Mouse (Mus musculus) midbrain, postnatal 0 days (tissue): ENCODE data around the gene Acd. TPM values are rescaled to one million over a fixed set of nuclear protein-coding genes. Genes with fewer than 3 reads are reported as not detected.

ENCODE experiments used
- ATAC-seq: fragments of 200-750 bp; cut with Nextera tagmentation; 2 replicates; pipeline ENCODE4 v1.8.0; 2017; ENCODE audit warnings: moderate number of reproducible peaks, mild to moderate bottlenecking, moderate TSS enrichment, moderate library complexity; ENCODE audit not compliant: low FRiP score
- DNase-seq: peaks from one replicate; pipeline ENCODE4 v3.0.0-alpha.2; 2015; ENCODE audit warnings: low spot score
- H3K27ac ChIP-seq: fragments of 300-500 bp; sonication (generic); 2 replicates; pipeline ENCODE4 v1.5.1; 2014; ENCODE audit warnings: low read depth, mild to moderate bottlenecking, low read length, mixed read lengths
- H3K27me3 ChIP-seq: fragments of 300-500 bp; sonication (generic); 2 replicates; pipeline ENCODE4 v1.6.1; 2014; ENCODE audit warnings: low read length, control low read depth, mixed read lengths; ENCODE audit not compliant: insufficient read depth
- H3K36me3 ChIP-seq: fragments of 300-500 bp; sonication (generic); 2 replicates; pipeline ENCODE4 v1.6.1; 2014; ENCODE audit warnings: low read length, control low read depth, mixed read lengths; ENCODE audit not compliant: insufficient read depth
- H3K4me1 ChIP-seq: fragments of 300-500 bp; sonication (generic); 2 replicates; pipeline ENCODE4 v1.6.1; 2014; ENCODE audit warnings: mild to moderate bottlenecking, control low read depth, antibody characterized with exemption, low read length, mixed read lengths; ENCODE audit not compliant: insufficient read depth
- H3K4me2 ChIP-seq: fragments of 300-500 bp; sonication (generic); 2 replicates; pipeline ENCODE4 v1.6.1; 2014; ENCODE audit warnings: low read depth, mild to moderate bottlenecking, low read length, mixed read lengths; ENCODE audit not compliant: poor library complexity, severe bottlenecking
- H3K4me3 ChIP-seq: fragments of 300-500 bp; sonication (generic); 2 replicates; pipeline ENCODE4 v1.5.1; 2014; ENCODE audit warnings: low read depth, mild to moderate bottlenecking, low read length, moderate library complexity
- H3K9ac ChIP-seq: fragments of 300-500 bp; sonication (generic); replicated peaks from 2 replicates; pipeline ENCODE4 v1.6.1; 2014; ENCODE audit warnings: mild to moderate bottlenecking, low read length, moderate library complexity, mixed read lengths; ENCODE audit not compliant: poor library complexity, severe bottlenecking
- H3K9me3 ChIP-seq: fragments of 300-500 bp; sonication (generic); 2 replicates; pipeline ENCODE4 v1.6.1; 2016; ENCODE audit warnings: low read length, control low read depth
- CTCF ChIP-seq: IDR thresholded peaks from 2 replicates; pipeline ENCODE4 v1.5.1; 2016; ENCODE audit warnings: antibody characterized with exemption, mild to moderate bottlenecking
- WGBS: fragments of 180-500 bp; shearing (Covaris S2); extraction: QIAGEN DNeasy Blood & Tissue Kit; methylation state at CpG from one replicate; pipeline ENCODE4 v1.1.7; 2014; 5-methylcytosine and 5-hydroxymethylcytosine counted together
- polyA plus RNA-seq: library from polyadenylated mRNA; unstranded; fragments of >200 nt; fragmentation: Nextera tagmentation; extraction: Ambion mirVana; gene quantifications from 2 replicates; pipeline ENCODE4 v1.2.1, GENCODE M21; 2015
- total RNA-seq: library from RNA; depleted of rRNA; stranded (reverse); fragments of >200 nt; gene quantifications from 2 replicates; pipeline ENCODE4 v1.2.3, GENCODE M21; 2014

Acd gene
- total and polyA plus RNA-seq, 2 experiments from 2014 or later = 32.0 to 84.7 TPM

- no peak for TF ChIP-seq CTCF
- DNase-seq (peak; percentile 79), ATAC-seq (peak; percentile 71)
- WGBS = 1% methylated on average over 17 of the region's 30 CpGs
- Histone ChIP-seq H3K4me1 (peaks cover 7% of the 10 kb centered on the region), H3K4me3 (peak overlapping the region; percentile 71), H3K36me3 (peaks cover 21% of the 10 kb centered on the region), H3K4me2 (peak overlapping the region; percentile 81), H3K9ac (peak overlapping the region; percentile 94), H3K27me3 (no peaks in the 10 kb centered on the region), H3K9me3 (no peaks in the 10 kb centered on the region), H3K27ac (peak overlapping the region; percentile 91)
Measured at GRCm38 (mm10) chr8:105693648-105694047, 7.3 kb downstream of the Acd start.

GRCm38 (mm10) chr8:105692449-105693182 lies 8.3 kb downstream of the Acd start:
- DNase-seq = no peak
- Histone ChIP-seq H3K36me3 (peaks cover 12% of the 10 kb centered on the region), H3K27ac (no peak overlapping the region), H3K9me3 (no peaks in the 10 kb centered on the region), H3K9ac (no peak overlapping the region), H3K27me3 (no peaks in the 10 kb centered on the region), H3K4me2 (no peak overlapping the region), H3K4me3 (no peak overlapping the region), H3K4me1 (peaks cover 7% of the 10 kb centered on the region)
- no peak for TF ChIP-seq CTCF
- no peak for ATAC-seq
- WGBS = 95% methylated on average over 11 of the region's 11 CpGs

- DNase-seq (no peak), ATAC-seq (no peak)
- no peak for TF ChIP-seq CTCF
- Histone ChIP-seq H3K4me1 (peaks cover 7% of the 10 kb centered on the region), H3K36me3 (no peaks in the 10 kb centered on the region), H3K4me2 (no peak overlapping the region), H3K4me3 (no peak overlapping the region), H3K9ac (no peak overlapping the region), H3K27ac (no peak overlapping the region), H3K27me3 (no peaks in the 10 kb centered on the region), H3K9me3 (no peaks in the 10 kb centered on the region)
- WGBS = 87% methylated on average over 14 of the region's 14 CpGs
Measured at GRCm38 (mm10) chr8:105690978-105691377, 9.9 kb downstream of the Acd start.

- Histone ChIP-seq H3K4me2 (no peak overlapping the region), H3K9me3 (no peaks in the 10 kb centered on the region), H3K27ac (no peak overlapping the region), H3K4me3 (no peak overlapping the region), H3K9ac (no peak overlapping the region), H3K36me3 (no peaks in the 10 kb centered on the region), H3K4me1 (peaks cover under 1% of the 10 kb centered on the region; the same call in 1 of the 2 replicates), H3K27me3 (no peaks in the 10 kb centered on the region)
- no peak for ATAC-seq
- WGBS = 91% methylated on average over 9 of the region's 9 CpGs
- DNase-seq = no peak
- no peak for TF ChIP-seq CTCF
Measured at GRCm38 (mm10) chr8:105689983-105690360, 10.9 kb downstream of the Acd start.

GRCm38 (mm10) chr8:105689256-105689982 lies 11.5 kb downstream of the Acd start:
- Histone ChIP-seq H3K4me3 (no peak overlapping the region), H3K27me3 (no peaks in the 10 kb centered on the region), H3K36me3 (peaks cover under 1% of the 10 kb centered on the region; the same call in 1 of the 2 replicates), H3K4me2 (no peak overlapping the region), H3K27ac (no peak overlapping the region), H3K9ac (no peak overlapping the region), H3K9me3 (no peaks in the 10 kb centered on the region), H3K4me1 (no peaks in the 10 kb centered on the region)
- 57% methylated on average over 35 of the region's 35 CpGs for WGBS
- DNase-seq = no peak
- TF ChIP-seq CTCF = no peak
- no peak for ATAC-seq

- Histone ChIP-seq H3K27ac (no peak overlapping the region), H3K27me3 (no peaks in the 10 kb centered on the region), H3K4me3 (no peak overlapping the region), H3K4me2 (no peak overlapping the region), H3K4me1 (no peaks in the 10 kb centered on the region), H3K36me3 (peaks cover 10% of the 10 kb centered on the region), H3K9ac (no peak overlapping the region), H3K9me3 (no peaks in the 10 kb centered on the region)
- TF ChIP-seq CTCF = no peak
- 64% methylated on average over 14 of the region's 14 CpGs for WGBS
- ATAC-seq (no peak), DNase-seq (no peak)
Measured at GRCm38 (mm10) chr8:105688242-105688752, 12.6 kb downstream of the Acd start.
